Mouse (Mus musculus): ENCODE measurements at regions not wholly inside any gene's neighbourhood (a gene's known extent, or its start where the extent isn't known, plus 50 kb on each side); places are given as distances from the start of the nearest gene placed in this dataset.

- DNase-seq (ENCODE audit: low read depth): peak; percentile 43
Observed at GRCm38 (mm10) chr3:62159031-62159430, 179.1 kb upstream of the Arhgef26 start.

GRCm38 (mm10) chr3:62170647-62171046, 167.5 kb upstream of the Arhgef26 start:
- DNase-seq (ENCODE audit: low read depth): no peak

GRCm38 (mm10) chr3:62187807-62188509, 150.2 kb upstream of the Arhgef26 start:
- no peak for DNase-seq (ENCODE audit: low read depth)

GRCm38 (mm10) chr3:62192466-62192865, 145.7 kb upstream of the Arhgef26 start:
- no peak for DNase-seq (ENCODE audit: low read depth)

GRCm38 (mm10) chr3:62194421-62194820, 143.7 kb upstream of the Arhgef26 start:
- DNase-seq (ENCODE audit: low read depth): no peak

- no peak for DNase-seq (ENCODE audit: low read depth)
Observed at GRCm38 (mm10) chr3:62196679-62197078, 141.5 kb upstream of the Arhgef26 start.

- no peak for DNase-seq (ENCODE audit: low read depth)
Observed at GRCm38 (mm10) chr3:62215806-62216205, 122.3 kb upstream of the Arhgef26 start.

- no peak for DNase-seq (ENCODE audit: low read depth)
Observed at GRCm38 (mm10) chr3:62217335-62217734, 120.8 kb upstream of the Arhgef26 start.

- DNase-seq (ENCODE audit: low read depth): no peak
Observed at GRCm38 (mm10) chr3:62227697-62228096, 110.4 kb upstream of the Arhgef26 start.

- DNase-seq (ENCODE audit: low read depth): no peak
Observed at GRCm38 (mm10) chr3:62228156-62228555, 110.0 kb upstream of the Arhgef26 start.

GRCm38 (mm10) chr3:62241031-62241430, 97.1 kb upstream of the Arhgef26 start:
- DNase-seq (ENCODE audit: low read depth): no peak

GRCm38 (mm10) chr3:62271703-62272102, 66.4 kb upstream of the Arhgef26 start:
- DNase-seq (ENCODE audit: low read depth): no peak

- DNase-seq (ENCODE audit: low read depth): no peak
Observed at GRCm38 (mm10) chr3:62278279-62278678, 59.9 kb upstream of the Arhgef26 start.

GRCm38 (mm10) chr3:62280960-62281359, 57.2 kb upstream of the Arhgef26 start:
- DNase-seq (ENCODE audit: low read depth): no peak

Measured in c-Kit-positive CD71-negative TER-119-negative erythroid progenitor cells, embryonic 14.5 days (primary cell).